Mouse (Mus musculus) monocyte, adult 2 months (primary cell): ENCODE data around the gene Tbc1d1.

Source experiments
- DNase-seq, 2 experiments: peaks; one replicate each; pipeline ENCODE4 v3.0.0; 2022; ENCODE audit warnings: low spot score in 2 of 2, low read depth in 1 of 2

Tbc1d1 gene

GRCm38 (mm10) chr5:64274738-64275451 lies 118.8 kb downstream of the Tbc1d1 start:
- DNase-seq, result no peak

GRCm38 (mm10) chr5:64277646-64278191 lies 121.6 kb downstream of the Tbc1d1 start:
- no peak for DNase-seq

- no peak for DNase-seq
Observed at GRCm38 (mm10) chr5:64279668-64280067, 123.6 kb downstream of the Tbc1d1 start.

- no peak for DNase-seq
Observed at GRCm38 (mm10) chr5:64280191-64280590, 124.1 kb downstream of the Tbc1d1 start.

- no peak for DNase-seq
Observed at GRCm38 (mm10) chr5:64280613-64281012, 124.5 kb downstream of the Tbc1d1 start.

- DNase-seq, result no peak
Observed at GRCm38 (mm10) chr5:64281674-64282073, 125.6 kb downstream of the Tbc1d1 start.

GRCm38 (mm10) chr5:64282594-64282993 lies 126.5 kb downstream of the Tbc1d1 start:
- no peak for DNase-seq

GRCm38 (mm10) chr5:64285289-64285688 lies 129.2 kb downstream of the Tbc1d1 start:
- DNase-seq, result no peak

- no peak for DNase-seq
Observed at GRCm38 (mm10) chr5:64285851-64286250, 129.7 kb downstream of the Tbc1d1 start.

GRCm38 (mm10) chr5:64287287-64287686 lies 131.2 kb downstream of the Tbc1d1 start:
- no peak for DNase-seq

- no peak for DNase-seq
Observed at GRCm38 (mm10) chr5:64288031-64288928, 132.2 kb downstream of the Tbc1d1 start.

- peak; percentile 10 to 42 for DNase-seq
Observed at GRCm38 (mm10) chr5:64289202-64290060, 133.3 kb downstream of the Tbc1d1 start.

GRCm38 (mm10) chr5:64290061-64290345 lies 133.9 kb downstream of the Tbc1d1 start:
- no peak for DNase-seq

GRCm38 (mm10) chr5:64291657-64292056 lies 135.6 kb downstream of the Tbc1d1 start:
- no peak for DNase-seq

GRCm38 (mm10) chr5:64295621-64296020 lies 139.5 kb downstream of the Tbc1d1 start:
- no peak for DNase-seq

GRCm38 (mm10) chr5:64296328-64296727 lies 140.2 kb downstream of the Tbc1d1 start:
- no peak for DNase-seq

- DNase-seq, result no peak
Observed at GRCm38 (mm10) chr5:64297100-64297499, 141.0 kb downstream of the Tbc1d1 start.

GRCm38 (mm10) chr5:64298331-64299036 lies 142.4 kb downstream of the Tbc1d1 start:
- peak in 1 of 2 experiments; percentile 23 for DNase-seq

- DNase-seq, result no peak
Observed at GRCm38 (mm10) chr5:64299508-64300324, 143.6 kb downstream of the Tbc1d1 start.

GRCm38 (mm10) chr5:64301246-64301645 lies 145.1 kb downstream of the Tbc1d1 start:
- no peak for DNase-seq
